Mouse (Mus musculus) hindbrain, postnatal 0 days (tissue): ENCODE measurements around the gene Sdf4. TPM values are rescaled to one million over a fixed set of nuclear protein-coding genes. Genes with fewer than 3 reads are reported as not detected.

ENCODE experiments used
- ATAC-seq: fragments of 200-750 bp; cut with Nextera tagmentation; 2 replicates; pipeline ENCODE4 v1.8.0; 2017; ENCODE audit warnings: mild to moderate bottlenecking, moderate TSS enrichment, moderate library complexity
- DNase-seq: peaks from one replicate; pipeline ENCODE4 v3.0.0-alpha.2; 2015; ENCODE audit warnings: low spot score
- H3K27ac ChIP-seq: fragments of 300-500 bp; sonication (generic); 2 replicates; pipeline ENCODE4 v1.5.1; 2014; ENCODE audit warnings: mild to moderate bottlenecking
- H3K27me3 ChIP-seq: fragments of 300-500 bp; sonication (generic); 2 replicates; pipeline ENCODE4 v1.6.1; 2014; ENCODE audit warnings: low read length, mixed read lengths; ENCODE audit not compliant: insufficient read depth
- H3K36me3 ChIP-seq: fragments of 300-500 bp; sonication (generic); 2 replicates; pipeline ENCODE4 v1.6.1; 2014; ENCODE audit warnings: low read length, mixed read lengths; ENCODE audit not compliant: insufficient read depth
- H3K4me1 ChIP-seq: fragments of 300-500 bp; sonication (generic); 2 replicates; pipeline ENCODE4 v1.6.1; 2014; ENCODE audit warnings: antibody characterized with exemption, low read length, mixed read lengths; ENCODE audit not compliant: insufficient read depth
- H3K4me2 ChIP-seq: fragments of 300-500 bp; sonication (generic); 2 replicates; pipeline ENCODE4 v1.6.1; 2014; ENCODE audit warnings: low read depth, mild to moderate bottlenecking, low read length, moderate library complexity, mixed read lengths
- H3K4me3 ChIP-seq: fragments of 300-500 bp; sonication (generic); 2 replicates; pipeline ENCODE4 v1.5.1; 2014; ENCODE audit warnings: low read length
- H3K9ac ChIP-seq: fragments of 300-500 bp; sonication (generic); replicated peaks from 2 replicates; pipeline ENCODE4 v1.6.1; 2014; ENCODE audit warnings: mild to moderate bottlenecking, low read length, moderate library complexity, mixed read lengths
- H3K9me3 ChIP-seq: fragments of 300-500 bp; sonication (generic); 2 replicates; pipeline ENCODE4 v1.6.1; 2016; ENCODE audit warnings: low read length, mixed read lengths
- CTCF ChIP-seq: IDR thresholded peaks from 2 replicates; pipeline ENCODE4 v1.5.1; 2016; ENCODE audit warnings: antibody characterized with exemption, control low read depth, low read depth
- WGBS: fragments of 180-500 bp; shearing (Covaris S2); extraction: QIAGEN DNeasy Blood & Tissue Kit; methylation state at CpG from one replicate; pipeline ENCODE4 v1.1.7; 2014; 5-methylcytosine and 5-hydroxymethylcytosine counted together
- polyA plus RNA-seq: library from polyadenylated mRNA; unstranded; fragments of >200 nt; fragmentation: Nextera tagmentation; extraction: Ambion mirVana; gene quantifications from 2 replicates; pipeline ENCODE4 v1.2.1, GENCODE M21; 2015
- total RNA-seq: library from RNA; depleted of rRNA; stranded (reverse); fragments of >200 nt; gene quantifications from 2 replicates; pipeline ENCODE4 v1.2.3, GENCODE M21; 2014

Gene Sdf4
- total and polyA plus RNA-seq, 2 experiments from 2014 or later: 100 to 127 TPM

DNA sequence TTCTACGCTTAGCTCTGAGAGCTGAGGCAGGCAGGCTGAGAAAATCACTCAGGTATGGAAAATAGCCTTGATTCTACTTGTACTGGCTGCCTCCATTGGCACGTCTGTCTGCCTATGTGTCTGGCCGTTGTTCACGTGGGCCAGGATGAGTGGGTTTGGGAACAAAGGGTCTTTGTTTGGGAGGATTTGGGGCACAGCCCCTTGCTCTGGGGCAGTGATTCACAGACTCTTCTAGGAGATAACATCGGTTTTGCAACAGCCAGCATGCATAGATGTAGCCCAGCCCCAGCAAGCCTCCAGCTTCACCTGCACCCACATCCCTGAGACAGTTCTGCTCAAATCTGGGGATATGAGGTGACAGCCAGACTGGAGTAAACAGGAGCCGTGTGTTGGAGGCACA, 20.0 kb upstream of the Sdf4 start:
- no peak for TF ChIP-seq CTCF
- DNase-seq: no peak
- WGBS: 58% methylated on average over 6 of the region's 6 CpGs
- Histone ChIP-seq H3K36me3 (no peaks in the 10 kb centered on the region), H3K27me3 (no peaks in the 10 kb centered on the region), H3K9me3 (no peaks in the 10 kb centered on the region), H3K4me2 (no peak overlapping the region), H3K9ac (no peak overlapping the region), H3K4me3 (no peak overlapping the region), H3K27ac (no peak overlapping the region), H3K4me1 (no peaks in the 10 kb centered on the region)
- no peak for ATAC-seq

DNA sequence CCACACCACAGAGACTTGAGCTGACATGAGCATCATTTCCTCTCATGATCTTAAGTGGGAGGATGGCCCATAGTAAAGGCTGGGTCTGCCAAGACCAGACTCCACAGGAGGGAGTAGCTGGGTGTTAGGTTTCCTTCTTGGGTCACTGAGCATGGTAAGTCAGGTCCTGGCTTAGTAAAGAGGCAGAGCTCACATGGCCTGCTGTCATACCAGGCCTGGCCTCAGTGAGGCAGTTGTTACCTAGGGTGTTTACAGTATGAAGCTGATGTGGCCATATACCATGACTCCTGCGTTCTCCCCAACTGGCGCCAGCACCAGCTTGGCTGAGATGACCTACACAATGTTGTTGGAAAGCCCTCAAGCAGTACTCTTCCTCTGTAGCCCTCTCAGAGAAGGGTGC, 19.4 kb upstream of the Sdf4 start:
- DNase-seq: no peak
- Histone ChIP-seq H3K9ac (no peak overlapping the region), H3K27ac (no peak overlapping the region), H3K36me3 (no peaks in the 10 kb centered on the region), H3K4me2 (no peak overlapping the region), H3K27me3 (no peaks in the 10 kb centered on the region), H3K9me3 (no peaks in the 10 kb centered on the region), H3K4me1 (no peaks in the 10 kb centered on the region), H3K4me3 (no peak overlapping the region)
- no peak for TF ChIP-seq CTCF
- WGBS: 89% methylated on average over 2 of the region's 2 CpGs
- no peak for ATAC-seq

DNA sequence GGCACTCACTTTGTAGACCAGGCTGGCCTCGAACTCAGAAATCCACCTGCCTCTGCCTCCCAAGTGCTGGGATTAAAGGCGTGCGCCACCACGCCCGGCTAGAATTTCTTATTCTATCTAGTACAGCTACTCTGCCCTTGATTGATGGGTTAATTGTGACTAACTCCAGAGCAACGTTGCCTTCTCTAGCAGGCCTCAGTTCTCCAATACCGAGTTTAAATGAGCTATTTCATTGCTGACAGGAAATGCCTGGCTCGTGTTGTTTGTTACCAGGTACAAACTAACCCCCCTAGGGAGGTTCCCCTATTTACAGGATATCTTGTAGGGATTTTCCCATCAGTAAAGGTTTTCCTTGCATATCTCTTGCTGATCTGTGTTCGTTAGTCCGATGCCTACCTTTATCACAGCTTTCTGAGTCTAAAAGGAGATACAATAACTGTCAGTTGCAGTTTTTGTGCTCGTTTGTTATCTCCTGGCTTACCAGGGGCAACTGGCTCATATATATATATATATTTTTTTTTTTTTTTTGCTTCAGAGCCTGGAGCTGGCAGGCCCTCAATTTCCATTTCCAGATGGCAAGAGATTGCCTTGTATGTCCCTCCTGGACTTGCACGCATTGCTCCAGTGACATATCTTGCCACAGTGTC, 11.1 kb upstream of the Sdf4 start:
- Histone ChIP-seq H3K4me1 (no peaks in the 10 kb centered on the region), H3K4me3 (no peak overlapping the region)
- TF ChIP-seq CTCF: no peak

DNA sequence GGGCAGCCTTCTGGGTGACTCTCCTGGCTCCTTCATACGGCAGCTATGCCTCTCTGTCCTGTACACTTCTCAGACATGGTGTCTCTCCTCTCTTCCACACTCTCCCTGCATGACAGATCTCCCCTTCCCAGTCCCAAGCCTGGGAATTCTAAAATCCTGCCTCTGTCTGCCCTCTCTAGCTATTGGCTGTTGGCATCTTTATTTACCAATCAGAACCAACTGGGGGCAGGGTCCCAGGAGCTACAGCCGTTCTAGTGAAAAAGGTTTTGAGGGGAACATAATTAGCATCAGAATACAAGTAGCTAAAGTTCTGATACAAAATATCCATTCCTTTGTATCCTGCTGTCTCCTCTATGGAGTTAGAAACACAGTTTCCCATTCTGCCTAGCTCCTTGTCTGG, 8.9 kb upstream of the Sdf4 start:
- Histone ChIP-seq H3K27me3 (no peaks in the 10 kb centered on the region), H3K4me3 (no peak overlapping the region), H3K36me3 (no peaks in the 10 kb centered on the region), H3K4me1 (no peaks in the 10 kb centered on the region), H3K9ac (no peak overlapping the region), H3K27ac (no peak overlapping the region), H3K9me3 (no peaks in the 10 kb centered on the region), H3K4me2 (no peak overlapping the region)
- TF ChIP-seq CTCF: no peak
- WGBS: 11% methylated on average over 2 of the region's 2 CpGs
- ATAC-seq (no peak), DNase-seq (no peak)

More for the DNA sequence above, 11.1 kb upstream of the Sdf4 start:
- DNase-seq: no peak
- Histone ChIP-seq H3K36me3 (no peaks in the 10 kb centered on the region), H3K9ac (no peak overlapping the region), H3K27ac (no peak overlapping the region), H3K9me3 (no peaks in the 10 kb centered on the region), H3K27me3 (no peaks in the 10 kb centered on the region), H3K4me2 (no peak overlapping the region)
- no peak for ATAC-seq
- 79% methylated on average over 12 of the region's 12 CpGs for WGBS

DNA sequence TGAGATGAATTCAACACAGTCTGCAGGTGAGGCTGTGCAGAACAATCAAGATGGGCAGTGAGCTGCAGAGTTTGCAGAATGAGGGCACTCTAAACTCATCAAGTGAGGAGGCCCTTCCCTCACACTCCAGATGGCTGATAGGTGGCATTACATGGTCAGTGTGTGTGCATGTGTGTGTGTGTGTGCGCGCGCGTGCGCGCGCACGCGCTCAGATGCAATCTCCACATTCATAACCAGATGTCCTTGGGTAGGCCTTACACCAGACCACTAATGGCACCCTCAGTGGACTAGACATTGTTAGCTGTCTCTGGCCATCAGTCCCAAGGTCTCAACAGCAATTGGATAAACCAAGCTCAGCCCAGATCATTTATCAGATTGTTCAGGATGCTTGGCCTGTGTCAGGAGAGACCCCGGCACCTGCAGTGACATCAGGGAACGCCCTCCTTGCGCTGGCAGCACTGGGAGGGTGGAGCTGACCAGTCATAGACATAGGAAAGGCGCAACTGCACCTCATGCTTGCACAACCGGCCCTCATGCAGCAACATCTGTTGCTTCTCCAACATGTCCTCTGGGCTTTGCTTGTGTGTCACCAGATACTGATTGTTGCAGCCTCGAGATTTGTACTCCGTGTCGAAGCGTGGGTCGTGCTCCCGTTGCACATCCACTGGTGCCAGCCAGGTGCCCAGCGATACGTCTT, 1.3 kb upstream of the Sdf4 start:
- DNase-seq (peak; percentile 8), ATAC-seq (no peak)
- no peak; the same call in 1 of the 2 replicates for TF ChIP-seq CTCF
- H3K4me3 ChIP-seq: peak overlapping the region; percentile 82
- peaks cover 5% of the 10 kb centered on the region for H3K36me3 ChIP-seq
- H3K9ac ChIP-seq: peak overlapping the region; percentile 68
- peak overlapping the region; percentile 98 for H3K27ac ChIP-seq
- no peaks in the 10 kb centered on the region for H3K27me3 ChIP-seq
- WGBS: 86% methylated on average over 22 of the region's 22 CpGs
- H3K4me2 ChIP-seq: peak overlapping the region; percentile 88
- no peaks in the 10 kb centered on the region for H3K9me3 ChIP-seq
- peaks cover 9% of the 10 kb centered on the region for H3K4me1 ChIP-seq

DNA sequence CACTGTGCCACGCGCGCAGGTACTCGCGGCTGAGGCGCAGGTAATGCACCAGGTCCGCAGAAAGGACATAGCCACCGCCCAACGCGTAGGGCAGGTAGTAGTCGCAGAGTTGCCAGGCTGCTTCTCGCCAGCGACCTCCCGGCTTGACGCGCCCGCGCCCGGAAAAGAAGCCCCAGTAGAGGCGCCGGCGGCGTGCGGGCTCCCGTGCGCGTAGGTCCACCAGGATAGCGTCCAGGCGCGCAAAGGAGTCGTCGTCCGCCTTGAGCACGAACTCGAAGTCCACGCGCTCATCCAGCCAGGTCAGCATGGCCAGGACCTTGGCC, 803 bp upstream of the Sdf4 start:
- Histone ChIP-seq H3K4me2 (peak overlapping the region; percentile 88), H3K9ac (peak overlapping the region; percentile 68), H3K4me1 (peaks cover 9% of the 10 kb centered on the region), H3K4me3 (peak overlapping the region; percentile 82), H3K9me3 (no peaks in the 10 kb centered on the region), H3K27me3 (no peaks in the 10 kb centered on the region), H3K27ac (peak overlapping the region; percentile 98), H3K36me3 (peaks cover 10% of the 10 kb centered on the region)
- ATAC-seq (no peak), DNase-seq (no peak)
- 0 out of 2 replicates have a peak, but pooled peaks have one; percentile 9 for TF ChIP-seq CTCF
- 22% methylated on average over 37 of the region's 37 CpGs for WGBS
